Comparison of ENCODE assay signal across 28 mouse cellular contexts in genomic region chr1:74181462-74181861, GRCm38 (mm10). TPM values are rescaled to one million over a fixed set of nuclear protein-coding genes. Genes with fewer than 3 reads are reported as not detected.
DNase-seq lines count a peak whose midpoint lies in the region; ATAC-seq and TF ChIP-seq lines count a peak whose summit lies in the region.
"Had no signal": no experiment of that assay in that cellular context is flagged by ENCODE, and none has a peak within 500 bp of the region (broad histone marks: within the 10 kb centered on the region; RNA-seq: fewer than 3 reads in every experiment).

No protein-coding gene starts in this region.

- H3K9me3 ChIP-seq in embryonic facial prominence, embryonic 11.5 days (replicated peaks; ENCODE audit: control insufficient read depth, low read length) = no peaks in the 10 kb centered on the region
- H3K9me3 ChIP-seq in embryonic facial prominence, embryonic 10.5 days = no peaks in the 10 kb centered on the region
- no peaks in the 10 kb centered on the region for H3K9me3 ChIP-seq in lung, postnatal 0 days (ENCODE audit: low read length)
- no peaks in the 10 kb centered on the region for H3K9me3 ChIP-seq in intestine, embryonic 16.5 days (ENCODE audit: control insufficient read depth, low read length)
- H3K9me3 ChIP-seq: embryonic facial prominence, embryonic 15.5 days; forebrain, embryonic 10.5 days; forebrain, embryonic 15.5 days; G1E; hindbrain, embryonic 13.5 days had no signal

- no peak for TF ChIP-seq EP300 in lung, postnatal 0 days (IDR thresholded peaks at IDR 0.05)

- H3K27me3 ChIP-seq in embryonic facial prominence, embryonic 11.5 days (ENCODE audit: control insufficient read depth, insufficient read depth, low read length) = no peaks in the 10 kb centered on the region
- no peaks in the 10 kb centered on the region for H3K27me3 ChIP-seq in embryonic facial prominence, embryonic 10.5 days (replicated peaks; ENCODE audit: low read depth, poor library complexity, severe bottlenecking)
- no peaks in the 10 kb centered on the region for H3K27me3 ChIP-seq in lung, postnatal 0 days (replicated peaks; ENCODE audit: insufficient read depth, low read length)
- no peaks in the 10 kb centered on the region for H3K27me3 ChIP-seq in intestine, embryonic 16.5 days (replicated peaks; ENCODE audit: control insufficient read depth, insufficient read depth, low read length)
- H3K27me3 ChIP-seq: embryonic facial prominence, embryonic 15.5 days; forebrain, embryonic 15.5 days; hindbrain, embryonic 13.5 days had no signal

- no peaks in the 10 kb centered on the region for H3K36me3 ChIP-seq in embryonic facial prominence, embryonic 11.5 days (replicated peaks; ENCODE audit: control insufficient read depth, insufficient read depth, low read depth, low read length)
- no peaks in the 10 kb centered on the region for H3K36me3 ChIP-seq in embryonic facial prominence, embryonic 10.5 days (replicated peaks)
- no peaks in the 10 kb centered on the region for H3K36me3 ChIP-seq in lung, postnatal 0 days (ENCODE audit: insufficient read depth, low read length)
- H3K36me3 ChIP-seq in intestine, embryonic 16.5 days (ENCODE audit: control insufficient read depth, insufficient read depth, low read length) = no peaks in the 10 kb centered on the region
- H3K36me3 ChIP-seq: embryonic facial prominence, embryonic 15.5 days; forebrain, embryonic 10.5 days; forebrain, embryonic 15.5 days; G1E; hindbrain, embryonic 13.5 days had no signal

- no peak for ATAC-seq in embryonic facial prominence, embryonic 11.5 days (replicated peaks; ENCODE audit: insufficient number of reproducible peaks, low FRiP score, low TSS enrichment, low read depth)
- peak; percentile 15; the same call in 1 of the 2 replicates for ATAC-seq in lung, postnatal 0 days
- peak; percentile 58 for ATAC-seq in intestine, embryonic 16.5 days
- ATAC-seq: CD4-positive, CD25-positive, alpha-beta regulatory T cell, adult 4 months; forebrain, embryonic 15.5 days; hindbrain, postnatal 0 days had no signal

- DNase-seq in embryonic facial prominence, embryonic 11.5 days (ENCODE audit: low spot score) = peak; percentile 7
- no peak for DNase-seq in embryonic facial prominence, embryonic 10.5 days (ENCODE audit: low spot score)
- peak; percentile 40 for DNase-seq in lung, postnatal 0 days (ENCODE audit: low spot score)
- no peak for DNase-seq in lung, postnatal 14 days
- DNase-seq in embryo, embryonic 11 days = no peak
- DNase-seq in adrenal gland, adult 2 months = no peak
- DNase-seq: adrenal gland, postnatal 10 days; B cell, adult 2 months; cerebellum, adult 11-12 months; cerebellum, adult 9-10 months; cerebellum, postnatal 25 days; heart, postnatal 14 days had no signal

- H3K4me2 ChIP-seq in embryonic facial prominence, embryonic 11.5 days (ENCODE audit: low read depth, low read length) = no peak overlapping the region
- no peak overlapping the region for H3K4me2 ChIP-seq in lung, postnatal 0 days (replicated peaks; ENCODE audit: low read depth, low read length)
- no peak overlapping the region for H3K4me2 ChIP-seq in intestine, embryonic 16.5 days (ENCODE audit: low read depth, low read length)
- H3K4me2 ChIP-seq: embryonic facial prominence, embryonic 15.5 days; forebrain, embryonic 15.5 days; hindbrain, embryonic 13.5 days had no signal

- H3K4me3 ChIP-seq in embryonic facial prominence, embryonic 11.5 days (ENCODE audit: low read depth, low read length) = no peak overlapping the region
- H3K4me3 ChIP-seq in embryonic facial prominence, embryonic 10.5 days = no peak overlapping the region
- H3K4me3 ChIP-seq in lung, postnatal 0 days (ENCODE audit: low read depth, low read length) = no peak overlapping the region
- no peak overlapping the region for H3K4me3 ChIP-seq in intestine, embryonic 16.5 days (ENCODE audit: low read length)
- H3K4me3 ChIP-seq: embryonic facial prominence, embryonic 15.5 days; erythroblast, embryonic 14.5 days; forebrain, embryonic 10.5 days; forebrain, embryonic 15.5 days; hindbrain, embryonic 13.5 days had no signal

- no peak overlapping the region for H3K9ac ChIP-seq in embryonic facial prominence, embryonic 11.5 days (replicated peaks; ENCODE audit: low read length)
- H3K9ac ChIP-seq in lung, postnatal 0 days (replicated peaks; ENCODE audit: low read depth) = no peak overlapping the region
- no peak overlapping the region for H3K9ac ChIP-seq in intestine, embryonic 16.5 days (ENCODE audit: low read depth, low read length)
- H3K9ac ChIP-seq: embryonic facial prominence, embryonic 15.5 days; forebrain, embryonic 15.5 days; hindbrain, embryonic 13.5 days had no signal

- TF ChIP-seq CTCF in lung, postnatal 0 days (IDR thresholded peaks at IDR 0.05) = no peak

- no peak overlapping the region for H3K27ac ChIP-seq in embryonic facial prominence, embryonic 11.5 days (replicated peaks; ENCODE audit: low read depth, low read length)
- H3K27ac ChIP-seq in embryonic facial prominence, embryonic 10.5 days (replicated peaks) = no peak overlapping the region
- no peak overlapping the region for H3K27ac ChIP-seq in lung, postnatal 0 days (ENCODE audit: low read length)
- no peak overlapping the region for H3K27ac ChIP-seq in intestine, embryonic 16.5 days (ENCODE audit: low read length)
- H3K27ac ChIP-seq: embryonic facial prominence, embryonic 15.5 days; forebrain, embryonic 10.5 days; forebrain, embryonic 15.5 days; hindbrain, embryonic 13.5 days; hindbrain, postnatal 0 days had no signal

- H3K4me1 ChIP-seq in embryonic facial prominence, embryonic 11.5 days (ENCODE audit: control insufficient read depth, insufficient read depth, low read length) = no peaks in the 10 kb centered on the region
- peaks cover 21% of the 10 kb centered on the region for H3K4me1 ChIP-seq in embryonic facial prominence, embryonic 10.5 days
- H3K4me1 ChIP-seq in lung, postnatal 0 days (ENCODE audit: insufficient read depth, low read depth, low read length) = no peaks in the 10 kb centered on the region
- peaks cover 3% of the 10 kb centered on the region; the same call in 1 of the 2 replicates for H3K4me1 ChIP-seq in intestine, embryonic 16.5 days (ENCODE audit: control insufficient read depth, insufficient read depth, low read length)
- H3K4me1 ChIP-seq: forebrain, embryonic 15.5 days; hindbrain, embryonic 13.5 days had no signal

- 42% methylated on average over 2 of the region's 2 CpGs for WGBS in embryonic facial prominence, embryonic 11.5 days
- 40% methylated on average over 2 of the region's 2 CpGs for WGBS in embryonic facial prominence, embryonic 10.5 days
- WGBS in lung, postnatal 0 days = 42% methylated on average over 2 of the region's 2 CpGs
- 47% methylated on average over 2 of the region's 2 CpGs for WGBS in intestine, embryonic 16.5 days

RNA-seq across cellular contexts. Expression of gene Cxcr1, which starts 13.0 kb away (rescaled TPM):
- not detected in 2 replicates for polyA plus RNA-seq in embryonic facial prominence, embryonic 11.5 days (2014; fragmentation: Nextera tagmentation; extraction: Ambion mirVana)
- polyA plus RNA-seq in embryonic facial prominence, embryonic 10.5 days (2016; fragmentation: Nextera tagmentation; extraction: Ambion mirVana) = not detected in 2 replicates
- not detected in 2 replicates for polyA plus RNA-seq in lung, postnatal 0 days (2015; fragmentation: Nextera tagmentation; extraction: Ambion mirVana)
- polyA plus RNA-seq in intestine, embryonic 16.5 days (2015; fragmentation: Nextera tagmentation; extraction: Ambion mirVana) = not detected in 2 replicates
- not detected for total RNA-seq in adrenal gland, adult 2 months (2021)
- not detected in 2 replicates for polyA plus RNA-seq in adrenal gland, adult 2 months (2012; rRNA removed)
- total RNA-seq: adrenal gland, postnatal 10 days; adrenal gland, postnatal 4 days; gastrocnemius, adult 8-10 months; gastrocnemius, postnatal 4 days; heart, adult 8-10 months; heart, postnatal 14 days; hindbrain, postnatal 0 days had no signal
- polyA plus RNA-seq: CD4-positive, CD25-positive, alpha-beta regulatory T cell, adult 4 months; cortical plate, adult 2 months; embryonic facial prominence, embryonic 15.5 days; erythroblast, embryonic 14.5 days; forebrain, embryonic 10.5 days; forebrain, embryonic 15.5 days; G1E; heart, embryonic 14.5 days; hindbrain, embryonic 13.5 days; hindbrain, postnatal 0 days; intestine, embryonic 14.5 days had no signal

RNA-seq across cellular contexts. Expression of gene Cxcr2, which starts 27.7 kb away (rescaled TPM):
- 0.07 and 0.08 TPM in 2 replicates for polyA plus RNA-seq in embryonic facial prominence, embryonic 11.5 days (2014; fragmentation: Nextera tagmentation; extraction: Ambion mirVana)
- 0.05 and 0.22 TPM in 2 replicates for polyA plus RNA-seq in embryonic facial prominence, embryonic 10.5 days (2016; fragmentation: Nextera tagmentation; extraction: Ambion mirVana)
- 1.9 and 2.4 TPM in 2 replicates for polyA plus RNA-seq in lung, postnatal 0 days (2015; fragmentation: Nextera tagmentation; extraction: Ambion mirVana)
- polyA plus RNA-seq in intestine, embryonic 16.5 days (2015; fragmentation: Nextera tagmentation; extraction: Ambion mirVana) = 0.22 and 0.27 TPM in 2 replicates
- total RNA-seq in adrenal gland, adult 2 months (2021) = under 1 TPM in 1 of 2 experiments, not detected in 1; 0.21 TPM
- polyA plus RNA-seq in adrenal gland, adult 2 months (2012; rRNA removed) = not detected in 2 replicates
- total RNA-seq: gastrocnemius, adult 8-10 months had no signal
- polyA plus RNA-seq: CD4-positive, CD25-positive, alpha-beta regulatory T cell, adult 4 months; cortical plate, adult 2 months; G1E; heart, embryonic 14.5 days had no signal

RNA-seq across cellular contexts. Expression of gene Arpc2, which starts 54.4 kb away (rescaled TPM):
- 344 and 380 TPM in 2 replicates for polyA plus RNA-seq in embryonic facial prominence, embryonic 11.5 days (2014; fragmentation: Nextera tagmentation; extraction: Ambion mirVana)
- polyA plus RNA-seq in embryonic facial prominence, embryonic 10.5 days (2016; fragmentation: Nextera tagmentation; extraction: Ambion mirVana) = 359 and 369 TPM in 2 replicates
- polyA plus RNA-seq in lung, postnatal 0 days (2015; fragmentation: Nextera tagmentation; extraction: Ambion mirVana) = 465 and 473 TPM in 2 replicates
- polyA plus RNA-seq in intestine, embryonic 16.5 days (2015; fragmentation: Nextera tagmentation; extraction: Ambion mirVana) = 556 and 575 TPM in 2 replicates
- 100 to 1,000 TPM; 180 to 191 TPM for total RNA-seq in adrenal gland, adult 2 months (2021)
- polyA plus RNA-seq in adrenal gland, adult 2 months (2012; rRNA removed) = 108 and 124 TPM in 2 replicates

RNA-seq across cellular contexts. Expression of gene Rufy4, which starts 56.1 kb away (rescaled TPM):
- polyA plus RNA-seq in embryonic facial prominence, embryonic 11.5 days (2014; fragmentation: Nextera tagmentation; extraction: Ambion mirVana) = 0.11 and 0.28 TPM in 2 replicates
- polyA plus RNA-seq in embryonic facial prominence, embryonic 10.5 days (2016; fragmentation: Nextera tagmentation; extraction: Ambion mirVana) = 0.06 and 0.15 TPM in 2 replicates
- 0.42 and 0.43 TPM in 2 replicates for polyA plus RNA-seq in lung, postnatal 0 days (2015; fragmentation: Nextera tagmentation; extraction: Ambion mirVana)
- 0.12 and 0.31 TPM in 2 replicates for polyA plus RNA-seq in intestine, embryonic 16.5 days (2015; fragmentation: Nextera tagmentation; extraction: Ambion mirVana)
- total RNA-seq in adrenal gland, adult 2 months (2021) = 1 to 10 TPM; 1.0 to 2.2 TPM
- polyA plus RNA-seq in adrenal gland, adult 2 months (2012; rRNA removed) = 0.45 and 0.90 TPM in 2 replicates
- total RNA-seq: gastrocnemius, adult 8-10 months; hindbrain, postnatal 0 days had no signal
- polyA plus RNA-seq: CD4-positive, CD25-positive, alpha-beta regulatory T cell, adult 4 months; cortical plate, adult 2 months; erythroblast, embryonic 14.5 days; G1E had no signal

RNA-seq across cellular contexts. Expression of gene Tns1, which starts 57.2 kb away (rescaled TPM):
- 21.1 and 21.6 TPM in 2 replicates for polyA plus RNA-seq in embryonic facial prominence, embryonic 11.5 days (2014; fragmentation: Nextera tagmentation; extraction: Ambion mirVana)
- polyA plus RNA-seq in embryonic facial prominence, embryonic 10.5 days (2016; fragmentation: Nextera tagmentation; extraction: Ambion mirVana) = 27.4 and 30.4 TPM in 2 replicates
- polyA plus RNA-seq in lung, postnatal 0 days (2015; fragmentation: Nextera tagmentation; extraction: Ambion mirVana) = 184 and 185 TPM in 2 replicates
- polyA plus RNA-seq in intestine, embryonic 16.5 days (2015; fragmentation: Nextera tagmentation; extraction: Ambion mirVana) = 20.2 and 23.4 TPM in 2 replicates
- 100 to 1,000 TPM; 424 to 432 TPM for total RNA-seq in adrenal gland, adult 2 months (2021)
- 523 and 701 TPM in 2 replicates for polyA plus RNA-seq in adrenal gland, adult 2 months (2012; rRNA removed)

Comparison
In these comparisons a context has a peak if more than half of its experiments do, and no peak if none do; other contexts are left out.
1. DNase-seq: peak in embryonic facial prominence, embryonic 11.5 days (single experiment) and lung, postnatal 0 days (single experiment); none in embryonic facial prominence, embryonic 10.5 days (single experiment), lung, postnatal 14 days (single experiment), embryo, embryonic 11 days (single experiment) and adrenal gland, adult 2 months (single experiment).